ENCODE assay signal across 8 mouse cellular contexts in the genomic region with DNA sequence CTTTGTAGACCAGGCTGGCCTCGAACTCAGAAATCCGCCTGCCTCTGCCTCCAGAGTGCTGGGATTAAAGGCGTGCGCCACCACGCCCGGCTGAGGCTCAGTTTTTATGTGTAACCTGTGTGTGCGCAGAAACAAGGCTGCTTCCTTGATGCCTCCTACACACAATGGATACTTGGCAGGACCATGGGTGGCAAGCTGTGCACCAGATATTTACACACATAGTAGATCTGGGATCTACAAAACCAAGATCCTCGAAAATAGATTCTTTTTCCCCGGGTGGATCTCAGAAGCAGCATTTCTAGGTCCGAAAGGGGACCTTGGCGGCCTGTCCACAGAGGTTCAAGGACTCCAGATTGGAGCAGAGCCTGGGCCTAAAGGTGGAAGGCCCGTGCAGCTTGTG. TPM values are rescaled to one million over a fixed set of nuclear protein-coding genes. Genes with fewer than 3 reads are reported as not detected.
DNase-seq lines count a peak whose midpoint lies in the region; ATAC-seq and TF ChIP-seq lines count a peak whose summit lies in the region.

No protein-coding gene starts in this region.

- TF ChIP-seq POLR2A in kidney, adult 2 months (IDR thresholded peaks at IDR 0.05; ENCODE audit: low read depth, low read length), result no peak

- peak overlapping the region; percentile 72 for H3K27ac ChIP-seq in kidney, adult 2 months (ENCODE audit: insufficient read depth, low read depth, low read length)
- no peak overlapping the region for H3K27ac ChIP-seq in hindbrain, embryonic 11.5 days (ENCODE audit: low read depth, low read length)
- peak overlapping the region; percentile 62 for H3K27ac ChIP-seq in midbrain, embryonic 14.5 days (replicated peaks; ENCODE audit: low read depth, low read length)

- peak overlapping the region; percentile 52 for H3K4me3 ChIP-seq in kidney, adult 2 months (ENCODE audit: insufficient read depth, low read depth, low read length)
- peak overlapping the region; percentile 77 for H3K4me3 ChIP-seq in hindbrain, embryonic 11.5 days (ENCODE audit: low read depth, low read length)
- peak overlapping the region; percentile 80 for H3K4me3 ChIP-seq in midbrain, embryonic 14.5 days (replicated peaks; ENCODE audit: low read depth, low read length)

- H3K4me1 ChIP-seq in kidney, adult 2 months (ENCODE audit: control insufficient read depth, insufficient read depth, low read length), result peaks cover 9% of the 10 kb centered on the region; the same call in 1 of the 2 replicates
- H3K4me1 ChIP-seq in hindbrain, embryonic 11.5 days (replicated peaks; ENCODE audit: control insufficient read depth, insufficient read depth, low read length), result peaks cover 12% of the 10 kb centered on the region
- H3K4me1 ChIP-seq in midbrain, embryonic 14.5 days (ENCODE audit: control insufficient read depth, insufficient read depth, low read length), result peaks cover 38% of the 10 kb centered on the region

- H3K4me2 ChIP-seq in hindbrain, embryonic 11.5 days (replicated peaks; ENCODE audit: low read depth, low read length), result peak overlapping the region; percentile 99
- peak overlapping the region; percentile 100 for H3K4me2 ChIP-seq in midbrain, embryonic 14.5 days (ENCODE audit: low read length)

- H3K9me3 ChIP-seq in hindbrain, embryonic 11.5 days (ENCODE audit: control insufficient read depth, low read length), result no peaks in the 10 kb centered on the region
- no peaks in the 10 kb centered on the region for H3K9me3 ChIP-seq in midbrain, embryonic 14.5 days (ENCODE audit: control insufficient read depth, low read length)

- WGBS in kidney, adult 2 months, result 51% methylated on average over 12 of the region's 12 CpGs
- 43% methylated on average over 12 of the region's 12 CpGs for WGBS in hindbrain, embryonic 11.5 days
- 46% methylated on average over 11 of the region's 12 CpGs for WGBS in midbrain, embryonic 14.5 days

- H3K27me3 ChIP-seq in kidney, adult 2 months (replicated peaks; ENCODE audit: control insufficient read depth, insufficient read depth, low read length), result no peaks in the 10 kb centered on the region
- peaks cover 13% of the 10 kb centered on the region for H3K27me3 ChIP-seq in hindbrain, embryonic 11.5 days (ENCODE audit: control insufficient read depth, insufficient read depth, low read length)
- peaks cover 9% of the 10 kb centered on the region for H3K27me3 ChIP-seq in midbrain, embryonic 14.5 days (ENCODE audit: control insufficient read depth, insufficient read depth, low read length)

- no peak for TF ChIP-seq CTCF in kidney, adult 2 months (conservative IDR thresholded peaks at IDR 0.05; ENCODE audit: insufficient read depth, insufficient read length, low read depth, low read length)

- ATAC-seq in hindbrain, embryonic 11.5 days (ENCODE audit: low FRiP score), result no peak
- ATAC-seq in midbrain, embryonic 14.5 days (ENCODE audit: low FRiP score, low TSS enrichment), result no peak

- peak overlapping the region; percentile 44 for H3K9ac ChIP-seq in hindbrain, embryonic 11.5 days (ENCODE audit: low read depth, low read length)
- peak overlapping the region; percentile 54; the same call in 1 of the 2 replicates for H3K9ac ChIP-seq in midbrain, embryonic 14.5 days (replicated peaks; ENCODE audit: low read length)

- DNase-seq in kidney, adult 2 months, result no peak
- DNase-seq in kidney, postnatal 4 days, result no peak
- peak; percentile 56 for DNase-seq in MN1 (ENCODE audit: low spot score)
- DNase-seq in hindbrain, embryonic 11.5 days (ENCODE audit: low spot score), result no peak
- DNase-seq in midbrain, embryonic 14.5 days, result no peak
- no peak for DNase-seq in adrenal gland, adult 8-10 months
- DNase-seq in thymus, postnatal 14 days, result no peak
- no peak for DNase-seq in kidney, postnatal 14 days

- H3K36me3 ChIP-seq in kidney, adult 2 months (ENCODE audit: control insufficient read depth, insufficient read depth, low read length), result no peaks in the 10 kb centered on the region
- no peaks in the 10 kb centered on the region for H3K36me3 ChIP-seq in hindbrain, embryonic 11.5 days (ENCODE audit: control insufficient read depth, insufficient read depth, low read length)
- H3K36me3 ChIP-seq in midbrain, embryonic 14.5 days (ENCODE audit: control insufficient read depth, insufficient read depth, low read length), result no peaks in the 10 kb centered on the region

RNA-seq across cellular contexts. Expression of a gene that starts 0.5 kb away (rescaled TPM):
- polyA plus RNA-seq in kidney, adult 2 months (2012; rRNA removed), result 81.0 and 85.4 TPM in 2 replicates
- 4.0 and 4.5 TPM in 2 replicates for polyA plus RNA-seq in hindbrain, embryonic 11.5 days (2014; fragmentation: Nextera tagmentation; extraction: Ambion mirVana)
- polyA plus RNA-seq in midbrain, embryonic 14.5 days (2014; fragmentation: Nextera tagmentation; extraction: Ambion mirVana), result 13.1 and 13.3 TPM in 2 replicates
- 10 to 100 TPM; 10.3 to 14.5 (median 11.1) TPM for total RNA-seq in adrenal gland, adult 8-10 months (2022)

RNA-seq across cellular contexts. Expression of a gene that starts 6.6 kb away (rescaled TPM):
- polyA plus RNA-seq in kidney, adult 2 months (2012; rRNA removed), result 48.9 and 50.7 TPM in 2 replicates
- polyA plus RNA-seq in hindbrain, embryonic 11.5 days (2014; fragmentation: Nextera tagmentation; extraction: Ambion mirVana), result 12.2 and 14.6 TPM in 2 replicates
- 11.3 and 12.9 TPM in 2 replicates for polyA plus RNA-seq in midbrain, embryonic 14.5 days (2014; fragmentation: Nextera tagmentation; extraction: Ambion mirVana)
- 10 to 100 TPM; 28.4 to 43.0 (median 31.5) TPM for total RNA-seq in adrenal gland, adult 8-10 months (2022)

RNA-seq across cellular contexts. Expression of a gene that starts 10.4 kb away (rescaled TPM):
- polyA plus RNA-seq in kidney, adult 2 months (2012; rRNA removed), result 46.2 and 48.8 TPM in 2 replicates
- polyA plus RNA-seq in hindbrain, embryonic 11.5 days (2014; fragmentation: Nextera tagmentation; extraction: Ambion mirVana), result 244 and 248 TPM in 2 replicates
- 196 TPM in 2 replicates for polyA plus RNA-seq in midbrain, embryonic 14.5 days (2014; fragmentation: Nextera tagmentation; extraction: Ambion mirVana)
- 10 to 100 TPM; 44.4 to 48.7 (median 47.0) TPM for total RNA-seq in adrenal gland, adult 8-10 months (2022)

RNA-seq across cellular contexts. Expression of a gene that starts 10.4 kb away (rescaled TPM):
- polyA plus RNA-seq in kidney, adult 2 months (2012; rRNA removed), result 82.6 and 92.3 TPM in 2 replicates
- polyA plus RNA-seq in hindbrain, embryonic 11.5 days (2014; fragmentation: Nextera tagmentation; extraction: Ambion mirVana), result 107 and 110 TPM in 2 replicates
- 112 and 117 TPM in 2 replicates for polyA plus RNA-seq in midbrain, embryonic 14.5 days (2014; fragmentation: Nextera tagmentation; extraction: Ambion mirVana)
- total RNA-seq in adrenal gland, adult 8-10 months (2022), result 100 to 1,000 TPM in 3 of 4 experiments, 10 to 100 TPM in 1; 94.6 to 118 (median 102) TPM

RNA-seq across cellular contexts. Expression of a gene that starts 15.2 kb away (rescaled TPM):
- polyA plus RNA-seq in kidney, adult 2 months (2012; rRNA removed), result 13.0 and 15.2 TPM in 2 replicates
- 4.3 and 4.9 TPM in 2 replicates for polyA plus RNA-seq in hindbrain, embryonic 11.5 days (2014; fragmentation: Nextera tagmentation; extraction: Ambion mirVana)
- polyA plus RNA-seq in midbrain, embryonic 14.5 days (2014; fragmentation: Nextera tagmentation; extraction: Ambion mirVana), result 3.7 and 5.1 TPM in 2 replicates
- total RNA-seq in adrenal gland, adult 8-10 months (2022), result 1 to 10 TPM; 2.2 to 8.9 (median 6.1) TPM
